Mouse (Mus musculus) gastrocnemius, postnatal 10 days (tissue): ENCODE measurements around the gene Rbm12. TPM values are rescaled to one million over a fixed set of nuclear protein-coding genes. Genes with fewer than 3 reads are reported as not detected.
A peak's percentile ranks its signal among the peaks of the same experiment; 100 is the strongest.

Source experiments
- DNase-seq: peaks from one replicate; pipeline ENCODE4 v3.0.0; 2021; ENCODE audit warnings: mixed read lengths
- total RNA-seq, 2 experiments: library from RNA; stranded (reverse); gene quantifications; 2 replicates each; pipeline ENCODE4 v1.2.3; 2021

Gene Rbm12
- total RNA-seq, 2 experiments from 2014 or later: 13.9 to 17.9 TPM

GRCm38 (mm10) chr2:156079674-156080073, 32.1 kb downstream of the Rbm12 start:
- no peak for DNase-seq

- DNase-seq: no peak
Observed at GRCm38 (mm10) chr2:156079183-156079560, 32.6 kb downstream of the Rbm12 start.

- no peak for DNase-seq
Observed at GRCm38 (mm10) chr2:156078421-156079182, 33.2 kb downstream of the Rbm12 start.

DNA sequence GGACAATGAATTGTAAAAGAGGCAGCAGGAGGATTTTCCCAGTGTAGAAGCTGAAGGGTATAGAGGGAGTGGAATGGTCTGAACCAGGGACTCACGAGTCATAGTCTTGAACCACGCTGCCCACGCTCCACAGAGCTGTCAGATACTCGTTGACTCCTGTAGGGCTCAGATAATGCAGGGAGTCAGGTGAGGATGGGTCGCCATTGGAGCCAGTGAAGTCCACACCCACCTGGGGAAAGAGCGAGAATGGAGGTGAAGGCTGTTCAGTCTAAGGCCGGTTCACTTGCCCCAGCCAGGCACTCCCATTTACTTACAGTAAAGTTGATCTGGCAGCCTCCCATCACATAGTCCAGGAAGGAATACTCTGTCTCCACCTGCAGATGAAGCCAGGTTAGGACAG, 34.3 kb downstream of the Rbm12 start:
- DNase-seq: no peak

- DNase-seq: no peak
Observed at GRCm38 (mm10) chr2:156073725-156074124, 38.1 kb downstream of the Rbm12 start.

DNA sequence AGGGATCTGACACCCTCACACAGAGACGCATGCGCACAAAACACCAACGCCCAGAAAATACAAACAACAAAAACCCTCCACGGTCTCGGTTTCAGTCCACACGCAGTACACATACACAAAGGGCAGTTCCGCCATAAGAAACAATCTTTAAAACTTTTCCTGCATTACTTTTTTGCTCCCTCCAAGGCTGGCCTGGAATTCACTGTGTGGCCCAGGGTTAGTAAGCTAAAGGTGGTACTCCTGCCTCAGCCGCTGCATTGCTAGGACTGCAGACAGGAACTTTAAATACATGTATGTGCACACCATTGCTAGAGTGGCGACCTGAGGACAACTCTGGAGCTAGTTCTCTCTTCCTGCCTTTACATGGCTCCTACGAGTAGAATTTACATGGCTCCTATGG, 40.5 kb downstream of the Rbm12 start:
- no peak for DNase-seq

DNA sequence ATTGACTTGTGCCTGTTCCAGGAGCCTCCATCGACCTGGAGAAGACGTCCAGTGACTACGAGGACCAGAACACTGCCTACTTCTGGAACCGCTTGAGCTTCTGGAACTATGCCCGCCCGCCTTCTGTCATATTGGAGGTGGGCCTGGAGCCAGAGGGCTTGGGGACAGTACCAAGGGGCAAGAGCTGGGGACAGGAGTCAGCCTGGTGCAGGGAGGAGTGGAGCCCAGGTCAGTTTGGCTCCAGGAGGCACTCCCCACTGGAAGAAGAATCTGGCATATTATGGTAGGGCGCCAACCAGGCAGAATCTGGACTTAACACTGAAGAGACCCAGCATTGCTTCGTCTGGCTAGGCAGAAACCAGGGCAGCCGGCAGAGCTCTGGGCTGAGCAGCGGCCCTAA, 43.9 kb downstream of the Rbm12 start:
- DNase-seq: no peak

GRCm38 (mm10) chr2:156066126-156066525, 45.7 kb downstream of the Rbm12 start:
- no peak for DNase-seq

- DNase-seq: peak; percentile 78
Observed at GRCm38 (mm10) chr2:156065099-156066041, 46.4 kb downstream of the Rbm12 start, which contains the start of gene Spag4. Spag4 (plus strand) TSS chr2:156065175.

GRCm38 (mm10) chr2:156052816-156053215, 59.0 kb downstream of the Rbm12 start, which contains the start of gene Fer1l4:
Fer1l4 (minus strand) TSS chr2:156052947.
- DNase-seq: no peak

DNA sequence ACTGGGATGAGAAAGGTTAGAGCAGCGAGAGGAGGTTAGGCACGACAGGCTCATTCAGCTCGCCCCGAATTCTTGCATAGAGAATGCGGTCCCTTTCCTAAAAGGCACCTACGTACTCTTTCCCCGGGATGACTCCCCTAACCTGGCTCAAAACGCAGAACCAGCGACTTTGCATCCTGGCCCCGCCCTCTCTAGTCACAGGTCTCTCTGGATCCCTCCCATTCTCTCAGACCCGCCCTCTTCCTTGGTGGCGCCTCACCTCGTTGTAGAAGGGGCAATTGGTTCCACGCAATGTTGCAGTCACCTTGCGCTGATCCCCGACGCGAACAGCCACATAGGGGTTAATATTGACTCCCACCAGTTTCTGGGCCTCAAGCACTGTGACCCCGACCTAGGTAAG, 63.8 kb downstream of the Rbm12 start:
- no peak for DNase-seq

DNA sequence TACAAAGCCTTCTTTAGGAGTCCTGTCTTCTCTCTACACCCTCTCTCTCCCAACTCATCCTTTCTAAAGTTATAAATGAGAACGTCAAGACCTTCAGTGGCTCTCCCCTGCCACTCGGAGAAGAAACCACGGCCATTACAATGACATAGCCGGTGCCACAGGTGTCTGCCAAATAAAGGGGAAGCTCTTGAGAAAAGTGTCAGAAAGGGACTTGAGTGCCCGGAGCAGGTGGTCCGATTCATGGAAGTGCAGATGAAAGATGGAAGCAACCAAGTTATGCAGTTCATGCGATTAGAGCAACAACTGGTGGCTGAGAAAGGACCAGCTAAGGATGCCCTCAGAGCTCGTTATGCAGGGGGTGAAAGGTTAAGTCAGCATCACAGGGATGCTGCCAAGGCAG, 68.9 kb downstream of the Rbm12 start:
- DNase-seq: no peak

Other genes with a start within 250 kb of the Rbm12 start
- gene Uqcc1, start 181.7 kb downstream of the Rbm12 start, total RNA-seq: 100 to 1,000 TPM in 1 of 2 experiments, 10 to 100 TPM in 1; 92.3 to 108 TPM
- not detected for gene Gm15557, start 171.2 kb downstream of the Rbm12 start, total RNA-seq
- gene Gdf5, start 166.6 kb downstream of the Rbm12 start, total RNA-seq: under 1 TPM in 1 of 2 experiments, not detected in 1; 0.14 TPM
- 10 to 100 TPM in 1 of 2 experiments, 1 to 10 TPM in 1; 7.8 to 11.7 TPM for gene Cep250, start 155.5 kb downstream of the Rbm12 start, total RNA-seq
- under 1 TPM; 0.49 to 0.63 TPM for gene 6430550D23Rik, start 104.0 kb downstream of the Rbm12 start, total RNA-seq
- gene Ergic3, start 103.9 kb downstream of the Rbm12 start, total RNA-seq: 10 to 100 TPM; 78.1 to 84.4 TPM
- not detected for gene Fer1l4, start 59.0 kb downstream of the Rbm12 start, total RNA-seq
- under 1 TPM; 0.85 to 0.86 TPM for gene Spag4, start 46.8 kb downstream of the Rbm12 start, total RNA-seq
- gene Cpne1, start within 50 bp of the Rbm12 start, total RNA-seq: 10 to 100 TPM; 14.5 to 15.1 TPM
- gene Gm28036, start 15.1 kb upstream of the Rbm12 start, total RNA-seq: 10 to 100 TPM; 12.8 to 13.4 TPM
- gene Romo1, start 32.1 kb upstream of the Rbm12 start, total RNA-seq: 100 to 1,000 TPM; 207 to 226 TPM
- gene Nfs1, start 32.2 kb upstream of the Rbm12 start, total RNA-seq: 10 to 100 TPM; 48.4 to 55.1 TPM
- 100 to 1,000 TPM; 139 to 199 TPM for gene Rbm39, start 68.3 kb upstream of the Rbm12 start, total RNA-seq
- 10 to 100 TPM; 25.1 to 27.3 TPM for gene Phf20, start 84.5 kb upstream of the Rbm12 start, total RNA-seq
- gene Cnbd2, start 200.3 kb upstream of the Rbm12 start, total RNA-seq: 1 to 10 TPM; 1.5 to 1.7 TPM
- 10 to 100 TPM; 65.9 to 66.4 TPM for gene Scand1, start 200.7 kb upstream of the Rbm12 start, total RNA-seq